Mouse (Mus musculus) MEL (cell line): ENCODE results near the gene Axin2. TPM values are rescaled to one million over a fixed set of nuclear protein-coding genes. Genes with fewer than 3 reads are reported as not detected.

ENCODE experiments used
- DNase-seq: peaks from one replicate; pipeline ENCODE4 v3.0.0; 2011; ENCODE audit warnings: low read depth, low spot score
- H3K27ac ChIP-seq: 2 replicates; pipeline ENCODE4 v1.5.1; 2012; ENCODE audit warnings: low read depth, mild to moderate bottlenecking, control low read depth, low read length, moderate library complexity; ENCODE audit not compliant: control insufficient read depth
- H3K27me3 ChIP-seq, 2 experiments: fragments of 150-350 bp in 1 of 2; sonication (generic) in 1 of 2; 2 replicates each; pipeline ENCODE4 v1.6.1; 2012; ENCODE audit warnings: low read length in 2 of 2, mild to moderate bottlenecking in 2 of 2, improper control_type of control experiment in 1 of 2, moderate library complexity in 1 of 2; ENCODE audit not compliant: insufficient read depth in 2 of 2, control insufficient read depth in 1 of 2
- H3K36me3 ChIP-seq, 2 experiments: 2 replicates each; pipeline ENCODE4 v1.6.1; 2012 to 2014; ENCODE audit warnings: low read length in 2 of 2, improper control_type of control experiment in 1 of 2, inconsistent platforms in 1 of 2, mild to moderate bottlenecking in 1 of 2; ENCODE audit not compliant: insufficient read depth in 2 of 2, control insufficient read depth in 1 of 2
- H3K4me1 ChIP-seq, 2 experiments: fragments of 150-350 bp in 1 of 2; sonication (generic) in 1 of 2; 2 replicates each; pipeline ENCODE4 v1.6.1; 2012; ENCODE audit warnings: low read length in 2 of 2, improper control_type of control experiment in 1 of 2, mild to moderate bottlenecking in 1 of 2; ENCODE audit not compliant: insufficient read depth in 2 of 2, control insufficient read depth in 1 of 2
- H3K4me3 ChIP-seq, 2 experiments: fragments of 150-350 bp in 1 of 2; sonication (generic) in 1 of 2; 2 replicates each; pipeline ENCODE4 v1.5.1; 2012; ENCODE audit warnings: low read depth in 2 of 2, low read length in 2 of 2, mild to moderate bottlenecking in 2 of 2, moderate library complexity in 2 of 2, control low read depth in 1 of 2, improper control_type of control experiment in 1 of 2; ENCODE audit not compliant: control insufficient read depth in 1 of 2, insufficient read depth in 1 of 2
- H3K79me2 ChIP-seq: 2 replicates; pipeline ENCODE4 v1.6.1; 2012; ENCODE audit warnings: mild to moderate bottlenecking, low read length, moderate library complexity; ENCODE audit not compliant: control insufficient read depth, poor library complexity, insufficient read depth
- H3K9ac ChIP-seq: 2 replicates; pipeline ENCODE4 v1.6.1; 2012; ENCODE audit warnings: low read depth, mild to moderate bottlenecking, control low read depth, low read length, moderate library complexity; ENCODE audit not compliant: control insufficient read depth, poor library complexity, severe bottlenecking
- H3K9me3 ChIP-seq: fragments of 150-350 bp; sonication (generic); replicated peaks from 2 replicates; pipeline ENCODE4 v1.6.1; 2012; ENCODE audit warnings: mild to moderate bottlenecking, low read length, improper control_type of control experiment, moderate library complexity; ENCODE audit not compliant: insufficient read depth
- CHD2 ChIP-seq: IDR thresholded peaks from 2 replicates; pipeline ENCODE4 v1.6.1; 2011; ENCODE audit warnings: low read length, improper control_type of control experiment
- CTCF ChIP-seq, 3 experiments: IDR thresholded peaks in 2 of 3; conservative IDR thresholded peaks in 1 of 3; 2 replicates each; pipeline ENCODE4 v1.5.1; 2011 to 2012; ENCODE audit warnings: low read length in 3 of 3, low read depth in 2 of 3, mild to moderate bottlenecking in 2 of 3, improper control_type of control experiment in 1 of 3, inconsistent platforms in 1 of 3, mixed read lengths in 1 of 3, moderate library complexity in 1 of 3; ENCODE audit not compliant: control insufficient read depth in 1 of 3, insufficient read depth in 1 of 3, poor library complexity in 1 of 3, severe bottlenecking in 1 of 3
- ELF1 ChIP-seq: IDR thresholded peaks from 2 replicates; pipeline ENCODE4 v1.6.1; 2014; ENCODE audit warnings: low read depth, mild to moderate bottlenecking, inconsistent platforms, low read length, improper control_type of control experiment, moderate library complexity
- ETS1 ChIP-seq: IDR thresholded peaks from 2 replicates; pipeline ENCODE4 v1.6.1; 2012; ENCODE audit warnings: low read depth, mild to moderate bottlenecking, inconsistent platforms, low read length, improper control_type of control experiment, moderate library complexity
- GABPA ChIP-seq: IDR thresholded peaks from 2 replicates; pipeline ENCODE4 v1.6.1; 2012; ENCODE audit warnings: low read depth, mild to moderate bottlenecking, inconsistent platforms, low read length, improper control_type of control experiment, moderate library complexity
- GATA1 ChIP-seq: IDR thresholded peaks from 2 replicates; pipeline ENCODE4 v1.6.1; 2011; ENCODE audit warnings: low read depth, low read length, improper control_type of control experiment
- HCFC1 ChIP-seq: IDR thresholded peaks from 2 replicates; pipeline ENCODE4 v1.6.1; 2012; ENCODE audit warnings: low read depth, mild to moderate bottlenecking, inconsistent platforms, low read length, improper control_type of control experiment, moderate library complexity
- JUND ChIP-seq: IDR thresholded peaks from 2 replicates; pipeline ENCODE4 v1.6.1; 2011; ENCODE audit warnings: low read depth, mild to moderate bottlenecking, improper control_type of control experiment, low read length
- KAT2A ChIP-seq: conservative IDR thresholded peaks from 2 replicates; pipeline ENCODE4 v1.6.1; 2012; ENCODE audit warnings: low read depth, low read length, improper control_type of control experiment, inconsistent platforms
- MAZ ChIP-seq: IDR thresholded peaks from 2 replicates; pipeline ENCODE4 v1.6.1; 2012; ENCODE audit warnings: low read depth, mild to moderate bottlenecking, inconsistent platforms, low read length, improper control_type of control experiment
- MYC ChIP-seq: IDR thresholded peaks from 2 replicates; pipeline ENCODE4 v1.6.1; 2011; ENCODE audit warnings: low read depth, mild to moderate bottlenecking, low read length, improper control_type of control experiment, moderate library complexity
- NELFE ChIP-seq: IDR thresholded peaks from 2 replicates; pipeline ENCODE4 v1.6.1; 2011; ENCODE audit warnings: low read depth, low read length, improper control_type of control experiment
- POLR2AphosphoS2 ChIP-seq: IDR thresholded peaks from 2 replicates; pipeline ENCODE4 v1.6.1; 2011; ENCODE audit warnings: low read length, improper control_type of control experiment
- RAD21 ChIP-seq: IDR thresholded peaks from 2 replicates; pipeline ENCODE4 v1.6.1; 2011; ENCODE audit warnings: mild to moderate bottlenecking, low read depth, low read length, improper control_type of control experiment
- RCOR1 ChIP-seq: IDR thresholded peaks from 2 replicates; pipeline ENCODE4 v1.6.1; 2012; ENCODE audit warnings: low read depth, mild to moderate bottlenecking, inconsistent platforms, low read length, improper control_type of control experiment
- TAL1 ChIP-seq: IDR thresholded peaks from 2 replicates; pipeline ENCODE4 v1.6.1; 2012; ENCODE audit warnings: mild to moderate bottlenecking, inconsistent platforms, low read length, moderate library complexity, mixed read lengths
- UBTF ChIP-seq: IDR thresholded peaks from 2 replicates; pipeline ENCODE4 v1.6.1; 2012; ENCODE audit warnings: low read depth, mild to moderate bottlenecking, inconsistent platforms, low read length, improper control_type of control experiment, moderate library complexity, borderline replicate concordance; ENCODE audit not compliant: insufficient read depth
- USF1 ChIP-seq: IDR thresholded peaks from 2 replicates; pipeline ENCODE4 v1.6.1; 2014; ENCODE audit warnings: low read depth, mild to moderate bottlenecking, inconsistent platforms, low read length, improper control_type of control experiment, moderate library complexity
- ZC3H11A ChIP-seq: IDR thresholded peaks from 2 replicates; pipeline ENCODE4 v1.6.1; 2012; ENCODE audit warnings: low read depth, mild to moderate bottlenecking, inconsistent platforms, low read length, improper control_type of control experiment
- ZKSCAN1 ChIP-seq: IDR thresholded peaks from 2 replicates; pipeline ENCODE4 v1.6.1; 2012; ENCODE audit warnings: low read depth, mild to moderate bottlenecking, inconsistent platforms, low read length, improper control_type of control experiment, moderate library complexity
- ZMIZ1 ChIP-seq: IDR thresholded peaks from 2 replicates; pipeline ENCODE4 v1.6.1; 2012; ENCODE audit warnings: low read depth, mild to moderate bottlenecking, inconsistent platforms, low read length, improper control_type of control experiment, moderate library complexity
- ZNF384 ChIP-seq: IDR thresholded peaks from 2 replicates; pipeline ENCODE4 v1.6.1; 2012; ENCODE audit warnings: low read depth, mild to moderate bottlenecking, inconsistent platforms, low read length, improper control_type of control experiment
- polyA plus RNA-seq, 2 experiments: library from polyadenylated mRNA; stranded (reverse) in 1 of 2; unstranded in 1 of 2; fragments of >175 nt in 1 of 2; fragments of >200 nt in 1 of 2; gene quantifications; 2 replicates each; pipeline versions ENCODE4 v1.2.1 to v1.2.4; 2012; ENCODE audit warnings: low replicate concordance in 2 of 2, low read depth in 1 of 2; ENCODE audit not compliant: insufficient read length in 2 of 2, insufficient read depth in 1 of 2, missing spikeins in 1 of 2
- total RNA-seq: library from RNA; depleted of rRNA; stranded (reverse); fragments of 300-350 nt; gene quantifications from 2 replicates; pipeline ENCODE4 v1.2.3, GENCODE M21; 2012

Gene Axin2
- total and polyA plus RNA-seq, 3 experiments = not detected

DNA sequence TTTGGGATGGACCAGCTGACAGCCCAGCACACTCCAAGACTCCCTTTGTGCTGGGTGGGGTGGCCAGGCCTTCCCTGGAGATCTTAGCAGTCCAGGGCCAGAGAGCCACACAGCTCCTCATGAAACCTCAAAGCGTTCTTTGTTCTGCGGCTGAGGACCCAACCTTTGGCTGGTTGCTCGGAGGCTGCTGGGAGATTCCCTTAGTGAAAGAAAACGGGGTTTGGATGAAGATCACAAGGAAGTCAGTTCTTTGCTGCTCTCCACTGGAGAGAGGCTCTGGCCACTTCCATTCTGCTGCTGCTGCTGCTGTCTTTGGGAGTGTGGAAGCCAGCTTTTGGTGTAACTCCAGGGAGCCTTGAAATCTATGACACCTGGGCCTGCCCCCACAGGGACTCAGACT, 53.3 kb downstream of the Axin2 start:
- Histone ChIP-seq H3K27ac (no peak overlapping the region), H3K79me2 (no peaks in the 10 kb centered on the region), H3K9me3 (no peaks in the 10 kb centered on the region), H3K4me3 (no peak overlapping the region)
- DNase-seq = no peak
- TF ChIP-seq ZNF384 (no peak), MAZ (no peak)
- TF ChIP-seq, all 39 proteins: peak for 0
- H3K9ac ChIP-seq = no peak overlapping the region
- no peaks in the 10 kb centered on the region for H3K36me3 ChIP-seq
- H3K4me1 ChIP-seq = no peaks in the 10 kb centered on the region
- no peaks in the 10 kb centered on the region for H3K27me3 ChIP-seq

DNA sequence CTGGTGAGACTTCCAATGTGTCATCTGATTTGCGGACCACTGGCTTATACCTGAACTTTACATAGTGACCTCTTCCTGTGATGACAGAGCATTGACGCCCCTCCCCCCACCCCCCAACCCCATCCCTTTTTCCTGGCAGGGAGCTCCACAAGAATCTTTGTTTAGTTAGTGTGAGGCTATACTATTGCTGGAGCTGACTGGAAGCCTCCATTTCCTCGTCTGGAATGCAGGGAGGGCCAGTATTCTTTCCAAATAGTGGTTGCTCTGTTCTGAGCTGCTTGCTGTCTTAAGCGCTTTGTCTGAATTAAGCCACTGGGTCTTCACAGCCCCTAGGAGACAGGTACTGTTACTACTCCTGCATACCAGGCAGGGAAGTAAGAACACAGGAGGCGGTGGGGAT, 53.7 kb downstream of the Axin2 start:
- Histone ChIP-seq H3K4me1 (no peaks in the 10 kb centered on the region), H3K9ac (no peak overlapping the region), H3K9me3 (no peaks in the 10 kb centered on the region), H3K79me2 (no peaks in the 10 kb centered on the region), H3K4me3 (no peak overlapping the region), H3K36me3 (no peaks in the 10 kb centered on the region), H3K27me3 (no peaks in the 10 kb centered on the region), H3K27ac (no peak overlapping the region)
- DNase-seq = no peak
- no peak for TF ChIP-seq MAZ
- no peak for TF ChIP-seq HCFC1
- no peak for TF ChIP-seq RAD21
- no peak for TF ChIP-seq ZC3H11A
- no peak for TF ChIP-seq NELFE
- no peak for TF ChIP-seq ZKSCAN1
- TF ChIP-seq CTCF (IDR thresholded peaks at IDR 0.05 in 2 of 3, conservative IDR thresholded peaks at IDR 0.05 in 1 of 3; ENCODE audit: control insufficient read depth in 1 of 3, insufficient read depth in 1 of 3, low read depth in 2 of 3, low read length in 3 of 3, poor library complexity in 1 of 3, severe bottlenecking in 1 of 3) = no peak
- no peak for TF ChIP-seq ELF1
- no peak for TF ChIP-seq ZMIZ1
- TF ChIP-seq UBTF = no peak
- TF ChIP-seq TAL1 = no peak
- no peak for TF ChIP-seq JUND
- no peak for TF ChIP-seq GATA1
- no peak for TF ChIP-seq MYC

DNA sequence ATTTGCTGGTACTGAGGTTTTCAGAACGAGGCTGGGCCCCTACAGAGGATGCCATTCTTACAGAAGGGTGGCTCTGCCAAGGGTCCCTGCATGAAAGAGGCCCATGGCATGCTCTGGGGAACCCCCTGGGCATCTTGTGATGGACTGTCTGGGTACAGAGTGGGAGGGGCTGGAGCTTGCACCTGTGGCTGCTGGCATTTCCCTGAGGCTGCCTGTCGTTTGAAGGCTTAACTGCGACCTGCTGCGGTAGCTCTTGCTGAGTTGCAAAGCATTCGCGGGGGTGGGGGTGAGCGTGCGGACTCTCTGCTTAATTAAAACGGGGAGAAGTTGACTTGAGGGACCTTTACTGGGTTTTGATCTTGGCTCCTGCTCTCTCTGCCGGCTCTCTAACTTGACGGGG, 55.4 kb downstream of the Axin2 start:
- Histone ChIP-seq H3K27me3 (no peaks in the 10 kb centered on the region), H3K9ac (no peak overlapping the region), H3K27ac (no peak overlapping the region), H3K9me3 (no peaks in the 10 kb centered on the region), H3K4me3 (no peak overlapping the region), H3K4me1 (no peaks in the 10 kb centered on the region), H3K79me2 (no peaks in the 10 kb centered on the region), H3K36me3 (no peaks in the 10 kb centered on the region)
- no peak for DNase-seq
- no peak for TF ChIP-seq POLR2AphosphoS2
- no peak for TF ChIP-seq MAZ
- no peak for TF ChIP-seq ZC3H11A
- no peak for TF ChIP-seq ZNF384
- TF ChIP-seq NELFE = no peak
- no peak for TF ChIP-seq KAT2A
- TF ChIP-seq TAL1 = no peak
- TF ChIP-seq RCOR1 = no peak
- TF ChIP-seq ETS1 = no peak
- no peak for TF ChIP-seq USF1
- no peak for TF ChIP-seq GABPA
- TF ChIP-seq CHD2 = no peak
- TF ChIP-seq HCFC1 = no peak
- no peak for TF ChIP-seq ZMIZ1
